Mouse (Mus musculus) spleen, adult 2 months (tissue): Measurements from ENCODE around the gene Ttll11.

Source experiments
- CTCF ChIP-seq: fragments of 200-500 bp; IDR thresholded peaks from 2 replicates; pipeline ENCODE4 v1.5.1; 2011; ENCODE audit warnings: mild to moderate bottlenecking, inconsistent platforms; ENCODE audit not compliant: insufficient read depth, insufficient read length, insufficient replicate concordance; ENCODE audit errors: extremely low read depth
- POLR2A ChIP-seq: fragments of 200-500 bp; IDR thresholded peaks from 2 replicates; pipeline ENCODE4 v1.6.1; 2011; ENCODE audit warnings: low read depth, low read length, inconsistent platforms

DNA sequence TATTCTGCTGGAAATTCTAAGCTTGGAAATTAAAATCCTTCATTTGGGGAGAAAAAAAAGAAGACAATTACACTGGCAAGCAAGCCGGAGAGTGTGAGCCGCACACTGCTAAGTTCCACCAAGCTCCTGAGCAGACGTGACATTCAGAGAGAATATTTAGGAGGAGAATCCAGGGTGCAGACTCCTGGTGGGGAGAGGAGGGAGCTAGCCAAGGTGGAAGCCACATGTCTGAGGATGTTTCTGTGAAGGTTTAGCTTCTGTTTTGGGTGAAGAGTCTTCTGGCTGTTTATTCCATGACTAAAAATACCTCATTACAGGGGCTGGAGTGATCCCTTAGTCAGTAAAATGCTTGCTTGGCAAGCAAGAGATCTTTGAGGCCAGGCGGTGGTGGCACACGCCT is 200.4 kb downstream of the Ttll11 start:
- TF ChIP-seq CTCF (no peak), POLR2A (no peak)
